Mouse (Mus musculus): ENCODE measurements around the gene Srsf6.

DNA sequence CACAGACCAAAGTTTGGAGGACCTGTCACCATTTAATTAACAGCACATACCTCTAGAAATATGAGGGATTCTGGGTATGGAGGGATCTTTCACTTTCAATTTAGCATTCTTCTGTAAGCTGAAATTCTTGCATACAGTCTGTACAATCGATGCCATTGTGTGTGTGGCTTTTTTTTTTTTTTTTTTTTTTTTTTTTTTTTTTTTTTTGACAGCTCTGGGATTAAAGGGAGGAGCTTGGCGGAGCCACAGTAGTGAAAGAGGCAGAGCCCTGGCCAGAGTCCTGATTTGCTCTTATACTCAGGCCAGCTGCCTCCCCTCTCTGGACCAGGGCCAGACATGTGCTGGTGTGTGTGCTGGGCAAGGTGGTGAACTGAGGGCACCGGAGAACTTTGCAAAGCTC is 54.6 kb downstream of the Srsf6 start:
- no peak for TF ChIP-seq CTCF (IDR thresholded peaks at IDR 0.05)
- no peak for TF ChIP-seq EP300 (IDR thresholded peaks at IDR 0.05)

Measured in lung, postnatal 0 days (tissue).